Mouse (Mus musculus): ENCODE results near the gene Ccer2.

Gene Ccer2

DNA sequence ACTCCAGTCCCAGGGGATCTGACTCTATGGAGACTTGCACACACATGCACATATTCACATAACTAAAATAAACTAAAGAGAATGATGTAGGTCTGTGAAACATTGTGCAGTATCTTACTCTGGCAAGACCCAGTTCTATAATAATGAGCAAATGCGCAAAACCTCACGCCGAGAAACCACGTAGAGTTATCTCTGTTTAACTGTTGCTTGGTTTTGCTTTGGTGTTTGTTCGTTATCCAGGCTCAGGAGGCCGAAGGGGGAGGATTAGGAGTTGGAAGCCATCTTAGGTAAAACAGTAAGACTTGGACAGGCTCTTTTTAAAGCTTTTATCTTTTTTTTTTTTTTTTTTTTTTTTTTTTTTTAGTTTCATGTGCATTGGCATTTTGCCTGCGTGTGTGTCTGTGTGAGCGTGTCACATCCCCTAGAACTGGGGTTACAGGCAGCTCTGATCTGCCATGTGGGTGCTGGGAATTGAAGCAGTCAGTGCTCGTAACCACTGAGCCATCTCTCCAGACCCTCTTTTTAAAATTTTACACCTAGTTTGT is 13.5 kb downstream of the Ccer2 start:
- no peak for DNase-seq (ENCODE audit: low read depth, low spot score)
- Histone ChIP-seq H3K36me3 (ENCODE audit: control insufficient read depth, insufficient read depth, low read length, poor library complexity, severe bottlenecking) (peaks cover under 1% of the 10 kb centered on the region; the same call in 1 of the 2 replicates), H3K27me3 (ENCODE audit: control insufficient read depth, insufficient read depth, low read length, poor library complexity, severe bottlenecking) (no peaks in the 10 kb centered on the region; the same call in 1 of the 2 replicates)

DNA sequence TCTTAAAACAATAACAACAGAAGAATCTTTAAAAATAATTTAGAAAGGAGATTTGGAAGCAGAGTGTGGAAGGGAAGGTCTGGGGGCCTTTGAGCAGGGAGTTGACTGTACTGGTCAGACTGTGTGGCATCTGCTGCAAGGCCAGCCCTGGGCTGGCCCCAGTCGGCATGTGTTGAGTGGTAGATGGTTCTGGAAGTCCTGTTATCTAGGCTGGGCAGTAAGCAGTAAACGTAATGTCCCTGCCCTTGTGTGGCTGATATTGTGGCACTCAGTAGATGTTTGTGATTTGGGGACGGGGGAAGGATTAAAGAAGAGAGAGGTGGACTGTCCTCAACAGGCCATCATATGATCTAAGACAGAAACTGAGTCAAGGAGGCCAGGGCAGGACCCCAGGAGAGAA is 14.3 kb downstream of the Ccer2 start:
- Histone ChIP-seq H3K27me3 (ENCODE audit: control insufficient read depth, insufficient read depth, low read length, poor library complexity, severe bottlenecking) (no peaks in the 10 kb centered on the region; the same call in 1 of the 2 replicates), H3K36me3 (ENCODE audit: control insufficient read depth, insufficient read depth, low read length, poor library complexity, severe bottlenecking) (peaks cover 6% of the 10 kb centered on the region; the same call in 1 of the 2 replicates)
- no peak for DNase-seq (ENCODE audit: low read depth, low spot score)

- H3K36me3 ChIP-seq (ENCODE audit: control insufficient read depth, insufficient read depth, low read length, poor library complexity, severe bottlenecking): peaks cover 10% of the 10 kb centered on the region
- H3K27me3 ChIP-seq (ENCODE audit: control insufficient read depth, insufficient read depth, low read length, poor library complexity, severe bottlenecking): no peaks in the 10 kb centered on the region; the same call in 1 of the 2 replicates
- DNase-seq (ENCODE audit: low read depth, low spot score): no peak
These were observed 15.9 kb downstream of the Ccer2 start for GRCm38 (mm10) chr7:28771867-28772266.

DNA sequence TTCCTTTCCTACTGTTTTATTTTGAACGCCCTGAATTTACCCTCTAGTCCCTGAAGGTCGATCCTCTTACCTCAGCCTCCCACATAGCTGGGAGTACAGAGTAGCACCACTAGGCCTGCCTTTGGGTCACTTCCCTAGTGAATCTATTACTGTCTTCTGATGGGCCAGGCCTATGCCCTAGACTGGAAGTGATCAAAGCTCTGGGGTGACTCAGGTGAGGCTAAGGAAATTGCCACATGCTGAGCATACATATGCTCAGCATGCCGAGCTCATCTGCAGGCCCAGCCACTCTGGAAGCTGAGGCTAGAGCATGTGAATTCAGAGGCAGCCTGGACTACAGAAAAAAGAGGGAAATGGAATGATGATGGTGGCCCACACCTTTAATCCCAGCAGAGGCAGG is 17.2 kb downstream of the Ccer2 start:
- H3K36me3 ChIP-seq (ENCODE audit: control insufficient read depth, insufficient read depth, low read length, poor library complexity, severe bottlenecking): peaks cover 11% of the 10 kb centered on the region
- no peak for DNase-seq (ENCODE audit: low read depth, low spot score)
- H3K27me3 ChIP-seq (ENCODE audit: control insufficient read depth, insufficient read depth, low read length, poor library complexity, severe bottlenecking): no peaks in the 10 kb centered on the region; the same call in 1 of the 2 replicates

GRCm38 (mm10) chr7:28774164-28774563 is 18.2 kb downstream of the Ccer2 start:
- H3K27me3 ChIP-seq (ENCODE audit: control insufficient read depth, insufficient read depth, low read length, poor library complexity, severe bottlenecking): no peaks in the 10 kb centered on the region; the same call in 1 of the 2 replicates
- DNase-seq (ENCODE audit: low read depth, low spot score): no peak
- peaks cover 13% of the 10 kb centered on the region for H3K36me3 ChIP-seq (ENCODE audit: control insufficient read depth, insufficient read depth, low read length, poor library complexity, severe bottlenecking)

- no peaks in the 10 kb centered on the region; the same call in 1 of the 2 replicates for H3K27me3 ChIP-seq (ENCODE audit: control insufficient read depth, insufficient read depth, low read length, poor library complexity, severe bottlenecking)
- peaks cover 13% of the 10 kb centered on the region for H3K36me3 ChIP-seq (ENCODE audit: control insufficient read depth, insufficient read depth, low read length, poor library complexity, severe bottlenecking)
- DNase-seq (ENCODE audit: low read depth, low spot score): no peak
These were observed 19.2 kb downstream of the Ccer2 start for GRCm38 (mm10) chr7:28775129-28775528.

GRCm38 (mm10) chr7:28778825-28779224 is 22.9 kb downstream of the Ccer2 start:
- peaks cover 13% of the 10 kb centered on the region for H3K36me3 ChIP-seq (ENCODE audit: control insufficient read depth, insufficient read depth, low read length, poor library complexity, severe bottlenecking)
- no peaks in the 10 kb centered on the region for H3K27me3 ChIP-seq (ENCODE audit: control insufficient read depth, insufficient read depth, low read length, poor library complexity, severe bottlenecking)
- DNase-seq (ENCODE audit: low read depth, low spot score): no peak

- peaks cover 7% of the 10 kb centered on the region for H3K36me3 ChIP-seq (ENCODE audit: control insufficient read depth, insufficient read depth, low read length, poor library complexity, severe bottlenecking)
- peak; percentile 93 for DNase-seq (ENCODE audit: low read depth, low spot score)
- no peaks in the 10 kb centered on the region for H3K27me3 ChIP-seq (ENCODE audit: control insufficient read depth, insufficient read depth, low read length, poor library complexity, severe bottlenecking)
These were observed 24.2 kb downstream of the Ccer2 start for GRCm38 (mm10) chr7:28780067-28780658.

DNA sequence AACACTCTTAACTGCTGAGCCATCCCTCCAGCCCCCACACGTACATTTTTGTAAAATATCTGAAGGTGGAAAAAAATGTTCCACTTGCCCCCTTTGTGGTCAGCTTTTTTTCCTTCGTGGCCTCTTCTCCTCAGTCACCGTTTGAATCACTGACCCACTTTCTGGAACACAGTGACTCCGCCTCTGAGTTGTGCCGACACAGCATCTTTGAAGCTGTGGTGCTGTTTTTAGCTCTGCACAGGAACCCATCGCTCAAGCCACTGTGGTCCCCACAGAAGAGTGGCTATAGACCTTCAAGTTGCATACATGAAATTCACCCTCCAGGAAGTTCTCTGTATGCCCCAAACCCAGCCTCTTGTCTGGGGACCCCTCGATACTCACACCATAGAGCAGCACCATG is 24.9 kb downstream of the Ccer2 start:
- no peak for DNase-seq (ENCODE audit: low read depth, low spot score)
- no peaks in the 10 kb centered on the region for H3K27me3 ChIP-seq (ENCODE audit: control insufficient read depth, insufficient read depth, low read length, poor library complexity, severe bottlenecking)
- peaks cover 5% of the 10 kb centered on the region for H3K36me3 ChIP-seq (ENCODE audit: control insufficient read depth, insufficient read depth, low read length, poor library complexity, severe bottlenecking)

GRCm38 (mm10) chr7:28781261-28781663 is 25.3 kb downstream of the Ccer2 start:
- Histone ChIP-seq H3K36me3 (ENCODE audit: control insufficient read depth, insufficient read depth, low read length, poor library complexity, severe bottlenecking) (peaks cover 5% of the 10 kb centered on the region; the same call in 1 of the 2 replicates), H3K27me3 (ENCODE audit: control insufficient read depth, insufficient read depth, low read length, poor library complexity, severe bottlenecking) (no peaks in the 10 kb centered on the region)
- DNase-seq (ENCODE audit: low read depth, low spot score): peak; percentile 80

DNA sequence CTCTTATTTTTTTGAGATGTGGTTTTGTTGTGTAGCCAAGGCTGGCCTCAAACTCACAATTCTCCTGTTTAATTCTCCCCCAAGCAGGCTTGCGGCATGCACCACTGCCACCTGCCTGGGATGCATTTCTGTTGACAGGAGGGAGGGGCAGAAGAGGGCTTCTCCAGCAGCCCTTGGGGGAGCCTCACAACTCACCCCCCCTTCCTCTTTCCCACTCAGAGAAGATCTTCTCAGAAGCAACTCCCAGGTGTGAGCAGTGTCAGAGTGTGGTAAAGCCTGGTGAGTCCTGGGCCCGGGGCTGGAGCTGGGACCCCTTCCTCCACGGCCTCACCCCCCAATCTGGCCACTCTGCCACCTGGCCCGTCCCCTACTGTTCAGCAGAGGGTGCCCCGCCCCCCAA is 29.2 kb downstream of the Ccer2 start:
- no peak for DNase-seq (ENCODE audit: low read depth, low spot score)
- Histone ChIP-seq H3K27me3 (ENCODE audit: control insufficient read depth, insufficient read depth, low read length, poor library complexity, severe bottlenecking) (no peaks in the 10 kb centered on the region), H3K36me3 (ENCODE audit: control insufficient read depth, insufficient read depth, low read length, poor library complexity, severe bottlenecking) (no peaks in the 10 kb centered on the region; the same call in 1 of the 2 replicates)

GRCm38 (mm10) chr7:28787884-28788283 is 31.9 kb downstream of the Ccer2 start:
- peak; percentile 37 for DNase-seq (ENCODE audit: low read depth, low spot score)
- H3K27me3 ChIP-seq (ENCODE audit: control insufficient read depth, insufficient read depth, low read length, poor library complexity, severe bottlenecking): no peaks in the 10 kb centered on the region

GRCm38 (mm10) chr7:28788307-28789195 is 32.6 kb downstream of the Ccer2 start, which contains the start of gene Rinl:
Rinl (plus strand) TSS chr7:28788969.
- no peaks in the 10 kb centered on the region for H3K27me3 ChIP-seq (ENCODE audit: control insufficient read depth, insufficient read depth, low read length, poor library complexity, severe bottlenecking)
- peak; percentile 92 for DNase-seq (ENCODE audit: low read depth, low spot score)
- H3K36me3 ChIP-seq (ENCODE audit: control insufficient read depth, insufficient read depth, low read length, poor library complexity, severe bottlenecking): no peaks in the 10 kb centered on the region; the same call in 1 of the 2 replicates

More at GRCm38 (mm10) chr7:28787884-28788283, 31.9 kb downstream of the Ccer2 start:
- no peaks in the 10 kb centered on the region; the same call in 1 of the 2 replicates for H3K36me3 ChIP-seq (ENCODE audit: control insufficient read depth, insufficient read depth, low read length, poor library complexity, severe bottlenecking)

DNA sequence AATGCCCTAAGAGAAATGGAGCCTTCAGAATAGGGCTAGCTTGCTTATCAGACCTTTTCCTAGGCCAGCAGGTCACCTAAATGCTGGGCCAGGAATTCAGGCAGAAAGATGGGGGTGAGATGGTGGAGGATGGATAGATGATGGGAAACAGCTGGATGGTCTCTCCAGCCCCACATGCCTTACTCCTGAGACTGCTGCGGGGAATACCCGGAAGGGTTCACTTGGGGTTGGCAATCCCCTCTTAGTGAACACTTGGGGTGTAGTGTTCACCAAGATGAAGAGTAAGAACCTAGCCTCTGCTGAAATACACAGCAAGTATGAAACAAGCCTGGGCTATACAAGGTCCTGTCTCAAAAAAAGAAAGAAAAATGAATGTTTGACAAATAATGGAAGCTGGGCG is 33.3 kb downstream of the Ccer2 start:
- Histone ChIP-seq H3K36me3 (ENCODE audit: control insufficient read depth, insufficient read depth, low read length, poor library complexity, severe bottlenecking) (no peaks in the 10 kb centered on the region; the same call in 1 of the 2 replicates), H3K27me3 (ENCODE audit: control insufficient read depth, insufficient read depth, low read length, poor library complexity, severe bottlenecking) (no peaks in the 10 kb centered on the region)
- DNase-seq (ENCODE audit: low read depth, low spot score): no peak

All from splenic B cell, adult 2 months (primary cell).